Mouse (Mus musculus) ES-E14 (cell line): ENCODE results near the gene Clstn3. TPM values are rescaled to one million over a fixed set of nuclear protein-coding genes. Genes with fewer than 3 reads are reported as not detected.

ENCODE experiments used
- DNase-seq: peaks from one replicate; pipeline ENCODE4 v3.0.0-alpha.2; 2013; ENCODE audit warnings: low read depth, low spot score
- H3K27ac ChIP-seq: 2 replicates; pipeline ENCODE4 v1.5.1; 2012; ENCODE audit warnings: low read depth, mild to moderate bottlenecking, low read length, moderate library complexity, mixed read lengths; ENCODE audit not compliant: poor library complexity, insufficient read depth, severe bottlenecking
- H3K36me3 ChIP-seq: 2 replicates; pipeline ENCODE4 v1.6.1; 2012; ENCODE audit warnings: mild to moderate bottlenecking, low read length, moderate library complexity, mixed read lengths; ENCODE audit not compliant: control insufficient read depth, poor library complexity, insufficient read depth, severe bottlenecking
- H3K4me1 ChIP-seq, 2 experiments: fragments of 150-350 bp in 1 of 2; sonication (generic) in 1 of 2; 2 replicates each; pipeline ENCODE4 v1.6.1; 2012; ENCODE audit warnings: low read length in 2 of 2, mild to moderate bottlenecking in 1 of 2, mixed read lengths in 1 of 2; ENCODE audit not compliant: control insufficient read depth in 2 of 2, insufficient read depth in 2 of 2, poor library complexity in 1 of 2
- H3K4me3 ChIP-seq, 2 experiments: fragments of 150-350 bp in 1 of 2; sonication (generic) in 1 of 2; 2 replicates each; pipeline ENCODE4 v1.5.1; 2012; ENCODE audit warnings: low read length in 2 of 2, low read depth in 1 of 2, mild to moderate bottlenecking in 1 of 2, mixed read lengths in 1 of 2; ENCODE audit not compliant: insufficient read depth in 1 of 2, poor library complexity in 1 of 2, severe bottlenecking in 1 of 2
- H3K9ac ChIP-seq: 2 replicates; pipeline ENCODE4 v1.6.1; 2012; ENCODE audit warnings: low read depth, mild to moderate bottlenecking, low read length, mixed read lengths; ENCODE audit not compliant: poor library complexity, insufficient read depth, severe bottlenecking
- H3K9me3 ChIP-seq: fragments of 150-350 bp; sonication (generic); 2 replicates; pipeline ENCODE4 v1.6.1; 2012; ENCODE audit warnings: low read depth, mild to moderate bottlenecking, low read length; ENCODE audit not compliant: control insufficient read depth, insufficient read depth
- CHD2 ChIP-seq: IDR thresholded peaks from 2 replicates; pipeline ENCODE4 v1.6.1; 2014; ENCODE audit warnings: mild to moderate bottlenecking, low read depth, low read length, inconsistent platforms
- HCFC1 ChIP-seq: IDR thresholded peaks from 2 replicates; pipeline ENCODE4 v1.6.1; 2012; ENCODE audit warnings: low read length, inconsistent platforms, borderline replicate concordance; ENCODE audit not compliant: insufficient read depth
- MAFK ChIP-seq: IDR thresholded peaks from 2 replicates; pipeline ENCODE4 v1.6.1; 2014; ENCODE audit warnings: mild to moderate bottlenecking, low read depth, low read length, inconsistent platforms; ENCODE audit not compliant: insufficient read depth
- ZC3H11A ChIP-seq: IDR thresholded peaks from 2 replicates; pipeline ENCODE4 v1.6.1; 2012; ENCODE audit warnings: low read depth, mild to moderate bottlenecking, inconsistent platforms, low read length, borderline replicate concordance
- ZNF384 ChIP-seq: IDR thresholded peaks from 2 replicates; pipeline ENCODE4 v1.6.1; 2012; ENCODE audit warnings: low read depth, low read length, inconsistent platforms
- in situ Hi-C, 2 experiments: fragments of 600-800 bp; cut with MboI; formaldehyde crosslinking; loops; one replicate each; pipeline ENCODE4 v1.15.1; 2025; ENCODE audit warnings: low sequenced_read_pairs in 2 of 2, inconsistent platforms in 1 of 2; ENCODE audit not compliant: unreplicated experiment in 2 of 2
- total RNA-seq: library from RNA; depleted of rRNA; stranded (reverse); fragments of 300-350 nt; gene quantifications from 2 replicates; pipeline ENCODE4 v1.2.3, GENCODE M21; 2012

The Clstn3 gene
- total RNA-seq, 1 experiment: 37.0 TPM

GRCm38 (mm10) chr6:124480295-124480694, 15.7 kb upstream of the Clstn3 start:
- no peak for TF ChIP-seq ZC3H11A
- TF ChIP-seq ZNF384: peak; percentile 99
- no peak for TF ChIP-seq HCFC1
- TF ChIP-seq MAFK: 0 out of 2 replicates have a peak, but pooled peaks have one; percentile 31
- TF ChIP-seq CHD2: no peak
- no peak overlapping the region for H3K27ac ChIP-seq
- H3K36me3 ChIP-seq: peaks cover 11% of the 10 kb centered on the region
- H3K4me3 ChIP-seq: no peak overlapping the region
- no peak for DNase-seq
- no peaks in the 10 kb centered on the region for H3K9me3 ChIP-seq
- in situ Hi-C loops: no loop called here
- no peak overlapping the region for H3K9ac ChIP-seq
- peaks cover 5 to 27% of the 10 kb centered on the region in 2 experiments; a peak in 2 of 4 replicates for H3K4me1 ChIP-seq

GRCm38 (mm10) chr6:124479573-124479930, 15.0 kb upstream of the Clstn3 start:
- TF ChIP-seq CHD2 (no peak), MAFK (no peak), ZC3H11A (no peak), ZNF384 (no peak), HCFC1 (no peak)
- in situ Hi-C loops: no loop called here
- Histone ChIP-seq H3K9me3 (no peaks in the 10 kb centered on the region), H3K4me3 (no peak overlapping the region), H3K27ac (peak overlapping the region; percentile 83; the same call in 1 of the 2 replicates), H3K36me3 (peaks cover 11% of the 10 kb centered on the region), H3K9ac (peak overlapping the region; percentile 94), H3K4me1 (peaks cover 0 to 26% of the 10 kb centered on the region in 2 experiments; a peak in 2 of 4 replicates)
- no peak for DNase-seq

DNA sequence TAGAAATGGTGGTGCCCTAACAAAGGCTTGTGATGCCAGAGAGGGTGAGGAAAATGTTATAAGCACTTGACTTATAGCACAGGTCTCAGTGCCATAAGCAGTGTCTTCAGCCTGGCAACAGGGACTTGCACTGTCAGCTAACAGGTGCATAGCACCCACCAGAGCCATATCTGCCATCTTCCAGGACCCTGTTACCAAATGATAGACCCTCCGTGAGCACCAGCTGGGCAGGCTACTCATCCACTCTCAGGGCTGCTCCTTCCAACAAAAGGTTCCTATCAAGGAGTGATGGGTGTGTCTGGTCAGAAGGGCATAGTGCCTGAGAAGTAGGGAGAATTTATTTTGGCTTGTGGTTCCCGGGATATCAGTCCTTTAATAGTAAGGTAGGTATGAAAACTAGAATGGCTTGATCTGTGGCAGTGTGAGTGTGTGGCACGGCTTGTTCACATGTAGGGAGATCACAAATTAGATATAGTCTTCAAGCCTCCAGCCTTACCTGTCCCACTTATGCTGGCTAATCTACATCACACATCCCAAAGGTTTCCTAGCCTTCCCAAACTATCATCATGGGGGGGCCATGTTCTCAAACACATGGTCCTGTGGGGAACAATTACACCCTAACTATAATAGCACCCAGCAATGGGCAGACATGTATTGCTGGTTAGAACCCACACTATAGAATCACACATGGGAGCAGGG, 14.4 kb upstream of the Clstn3 start:
- no peak for TF ChIP-seq CHD2
- TF ChIP-seq ZC3H11A: no peak
- TF ChIP-seq MAFK: no peak
- TF ChIP-seq ZNF384: no peak
- TF ChIP-seq HCFC1: no peak
- DNase-seq: no peak
- Histone ChIP-seq H3K4me3 (no peak overlapping the region), H3K4me1 (peaks cover 0 to 23% of the 10 kb centered on the region in 2 experiments; a peak in 2 of 4 replicates), H3K27ac (peak overlapping the region; percentile 83), H3K36me3 (peaks cover 11% of the 10 kb centered on the region), H3K9ac (peak overlapping the region; percentile 94), H3K9me3 (no peaks in the 10 kb centered on the region)
- in situ Hi-C loops: no loop called here

- Histone ChIP-seq H3K4me1 (peaks cover 1 to 23% of the 10 kb centered on the region in 2 experiments; a peak in 3 of 4 replicates), H3K4me3 (peak overlapping the region in 1 of 2 experiments; percentile 83; a peak in 1 of 4 replicates), H3K9me3 (no peaks in the 10 kb centered on the region), H3K27ac (peak overlapping the region; percentile 83), H3K9ac (peak overlapping the region; percentile 94), H3K36me3 (peaks cover 11% of the 10 kb centered on the region)
- no peak for TF ChIP-seq ZC3H11A
- no peak for TF ChIP-seq CHD2
- TF ChIP-seq MAFK: no peak
- TF ChIP-seq HCFC1: no peak
- TF ChIP-seq ZNF384: no peak
- in situ Hi-C loops: no loop called here
- no peak for DNase-seq
These were observed 13.5 kb upstream of the Clstn3 start for GRCm38 (mm10) chr6:124477922-124478651.
